Mouse (Mus musculus): Measurements from ENCODE around the gene Arrb1.

- TF ChIP-seq MAX (IDR thresholded peaks at IDR 0.05) (no peak), CEBPB (IDR thresholded peaks at IDR 0.05; ENCODE audit: low read depth) (no peak), CTCF (IDR thresholded peaks at IDR 0.05; ENCODE audit: control insufficient read depth, insufficient read depth, insufficient read length) (no peak), USF1 (IDR thresholded peaks at IDR 0.05; ENCODE audit: low read depth) (no peak)
Measured at GRCm38 (mm10) chr7:99648623-99649022, 113.4 kb downstream of the Arrb1 start.

Data from C2C12 (cell line).